Comparison of ENCODE assay signal across 22 mouse cellular contexts in genomic region chr3:9576872-9577271, GRCm38 (mm10). TPM values are rescaled to one million over a fixed set of nuclear protein-coding genes. Genes with fewer than 3 reads are reported as not detected.
A peak's percentile ranks its signal among the peaks of the same experiment; 100 is the strongest.
DNase-seq lines count a peak whose midpoint lies in the region; ATAC-seq and TF ChIP-seq lines count a peak whose summit lies in the region.
"Had no signal": no experiment of that assay in that cellular context is flagged by ENCODE, and none has a peak within 500 bp of the region (broad histone marks: within the 10 kb centered on the region; RNA-seq: fewer than 3 reads in every experiment).

No protein-coding gene starts in this region.

- no peaks in the 10 kb centered on the region for H3K27me3 ChIP-seq in kidney, adult 2 months (replicated peaks; ENCODE audit: control insufficient read depth, insufficient read depth, low read length)
- no peaks in the 10 kb centered on the region for H3K27me3 ChIP-seq in kidney, embryonic 16.5 days (ENCODE audit: insufficient read depth, low read length)
- no peaks in the 10 kb centered on the region for H3K27me3 ChIP-seq in liver, embryonic 13.5 days
- no peaks in the 10 kb centered on the region for H3K27me3 ChIP-seq in liver, postnatal 0 days (ENCODE audit: insufficient read depth, low read length)
- H3K27me3 ChIP-seq: embryonic facial prominence, embryonic 15.5 days; heart, embryonic 13.5 days; hindbrain, embryonic 15.5 days; Patski had no signal

- DNase-seq in kidney, adult 2 months = peak; percentile 80
- no peak for DNase-seq in liver, embryonic 13.5 days
- no peak for DNase-seq in liver, postnatal 0 days
- peak; percentile 30 for DNase-seq in kidney, postnatal 14 days
- DNase-seq in cerebellum, postnatal 25 days = no peak
- DNase-seq in c-Kit-positive CD71-positive TER-119-positive erythroid progenitor cells, embryonic 14.5 days (ENCODE audit: low spot score) = no peak
- DNase-seq: adrenal gland, postnatal 14 days; cerebellum, adult 18-20 months; cerebellum, adult 9-11 months; embryo, embryonic 11 days; gastrocnemius, postnatal 36 days; heart, adult 11 months; heart, postnatal 36 days had no signal

- H3K9me3 ChIP-seq in kidney, embryonic 16.5 days (ENCODE audit: low read length) = no peaks in the 10 kb centered on the region
- H3K9me3 ChIP-seq in liver, embryonic 13.5 days (replicated peaks) = no peaks in the 10 kb centered on the region
- no peaks in the 10 kb centered on the region for H3K9me3 ChIP-seq in liver, postnatal 0 days (ENCODE audit: low read length)
- H3K9me3 ChIP-seq: embryonic facial prominence, embryonic 15.5 days; heart, embryonic 13.5 days; hindbrain, embryonic 15.5 days had no signal

- H3K9ac ChIP-seq in kidney, embryonic 16.5 days (replicated peaks; ENCODE audit: low read length) = no peak overlapping the region
- no peak overlapping the region for H3K9ac ChIP-seq in liver, embryonic 13.5 days
- H3K9ac ChIP-seq in liver, postnatal 0 days (replicated peaks) = no peak overlapping the region
- H3K9ac ChIP-seq: embryonic facial prominence, embryonic 15.5 days; heart, embryonic 13.5 days; hindbrain, embryonic 15.5 days had no signal

- no peak overlapping the region for H3K27ac ChIP-seq in kidney, adult 2 months (ENCODE audit: insufficient read depth, low read depth, low read length)
- no peak overlapping the region for H3K27ac ChIP-seq in kidney, embryonic 16.5 days (ENCODE audit: low read length)
- 0 out of 2 replicates have a peak overlapping the region, but pooled peaks have one; percentile 20 for H3K27ac ChIP-seq in liver, embryonic 13.5 days
- no peak overlapping the region for H3K27ac ChIP-seq in liver, postnatal 0 days (ENCODE audit: low read depth)
- H3K27ac ChIP-seq: embryonic facial prominence, embryonic 15.5 days; forebrain, embryonic 10.5 days; heart, embryonic 13.5 days; hindbrain, embryonic 15.5 days had no signal

- ATAC-seq in kidney, embryonic 16.5 days (ENCODE audit: low FRiP score, low TSS enrichment) = no peak; the same call in 1 of the 2 replicates
- ATAC-seq in liver, embryonic 13.5 days (ENCODE audit: low read depth) = no peak
- ATAC-seq in liver, postnatal 0 days = no peak
- ATAC-seq: activated CD4-positive, CD25-positive, alpha-beta regulatory T cell, adult 4 months; forebrain, embryonic 14.5 days; Patski had no signal

- no peak for TF ChIP-seq CTCF in kidney, adult 2 months (conservative IDR thresholded peaks at IDR 0.05; ENCODE audit: insufficient read depth, insufficient read length, low read depth, low read length)
- no peak for TF ChIP-seq CTCF in liver, postnatal 0 days (IDR thresholded peaks at IDR 0.05; ENCODE audit: low read depth)

- H3K4me2 ChIP-seq in kidney, embryonic 16.5 days (replicated peaks; ENCODE audit: low read depth, low read length) = no peak overlapping the region
- H3K4me2 ChIP-seq in liver, embryonic 13.5 days = no peak overlapping the region
- no peak overlapping the region for H3K4me2 ChIP-seq in liver, postnatal 0 days (ENCODE audit: low read depth, low read length)
- H3K4me2 ChIP-seq: embryonic facial prominence, embryonic 15.5 days; heart, embryonic 13.5 days; hindbrain, embryonic 15.5 days had no signal

- H3K4me3 ChIP-seq in kidney, adult 2 months (ENCODE audit: insufficient read depth, low read depth, low read length) = no peak overlapping the region
- H3K4me3 ChIP-seq in kidney, embryonic 16.5 days (ENCODE audit: low read length) = no peak overlapping the region
- H3K4me3 ChIP-seq in liver, embryonic 13.5 days (replicated peaks) = no peak overlapping the region
- no peak overlapping the region for H3K4me3 ChIP-seq in liver, postnatal 0 days (ENCODE audit: low read depth, low read length)
- H3K4me3 ChIP-seq: embryonic facial prominence, embryonic 15.5 days; erythroblast, embryonic 14.5 days; forebrain, embryonic 10.5 days; heart, embryonic 13.5 days; hindbrain, embryonic 15.5 days had no signal

- H3K36me3 ChIP-seq in kidney, adult 2 months (ENCODE audit: control insufficient read depth, insufficient read depth, low read length) = no peaks in the 10 kb centered on the region
- H3K36me3 ChIP-seq in kidney, embryonic 16.5 days (ENCODE audit: insufficient read depth, low read length) = no peaks in the 10 kb centered on the region
- no peaks in the 10 kb centered on the region for H3K36me3 ChIP-seq in liver, embryonic 13.5 days
- H3K36me3 ChIP-seq in liver, postnatal 0 days (replicated peaks; ENCODE audit: insufficient read depth, low read length) = no peaks in the 10 kb centered on the region
- H3K36me3 ChIP-seq: embryonic facial prominence, embryonic 15.5 days; forebrain, embryonic 10.5 days; heart, embryonic 13.5 days; hindbrain, embryonic 15.5 days had no signal

- no peak for TF ChIP-seq POLR2A in kidney, adult 2 months (IDR thresholded peaks at IDR 0.05; ENCODE audit: low read depth, low read length)

- WGBS in kidney, adult 2 months = 42% methylated on average over 4 of the region's 4 CpGs
- 80% methylated on average over 4 of the region's 4 CpGs for WGBS in kidney, embryonic 16.5 days
- WGBS in liver, embryonic 13.5 days (ENCODE audit: insufficient replicate concordance) = 87% methylated on average over 4 of the region's 4 CpGs
- WGBS in liver, postnatal 0 days (ENCODE audit: insufficient replicate concordance) = 78% methylated on average over 4 of the region's 4 CpGs

- no peak for TF ChIP-seq EP300 in liver, postnatal 0 days (IDR thresholded peaks at IDR 0.05; ENCODE audit: low read depth)

- H3K4me1 ChIP-seq in kidney, adult 2 months (ENCODE audit: control insufficient read depth, insufficient read depth, low read length) = peaks cover 18% of the 10 kb centered on the region
- peaks cover 73% of the 10 kb centered on the region for H3K4me1 ChIP-seq in kidney, embryonic 16.5 days (ENCODE audit: insufficient read depth, low read length)
- peaks cover 87% of the 10 kb centered on the region for H3K4me1 ChIP-seq in liver, embryonic 13.5 days (replicated peaks)
- H3K4me1 ChIP-seq in liver, postnatal 0 days (ENCODE audit: insufficient read depth) = peaks cover 53% of the 10 kb centered on the region

RNA-seq across cellular contexts. Expression of gene Zfp704, which starts 33.0 kb away (rescaled TPM):
- 11.3 and 12.4 TPM in 2 replicates for polyA plus RNA-seq in kidney, adult 2 months (2012; rRNA removed)
- 11.4 and 13.1 TPM in 2 replicates for polyA plus RNA-seq in kidney, embryonic 16.5 days (2015; fragmentation: Nextera tagmentation; extraction: Ambion mirVana)
- 0.98 and 1.2 TPM in 2 replicates for polyA plus RNA-seq in liver, embryonic 13.5 days (2015; fragmentation: Nextera tagmentation; extraction: Ambion mirVana)
- polyA plus RNA-seq in liver, postnatal 0 days (2015; fragmentation: Nextera tagmentation; extraction: Ambion mirVana) = 0.94 and 0.95 TPM in 2 replicates

Comparison
In these comparisons a context has a peak if more than half of its experiments do, and no peak if none do; other contexts are left out.
1. DNase-seq: peak in kidney, adult 2 months (single experiment) and kidney, postnatal 14 days (single experiment); none in liver, embryonic 13.5 days (single experiment), liver, postnatal 0 days (single experiment), cerebellum, postnatal 25 days (0 of 2) and c-Kit-positive CD71-positive TER-119-positive erythroid progenitor cells, embryonic 14.5 days (single experiment).